Mouse (Mus musculus) C2C12 (cell line): ENCODE measurements around the gene Vax2. TPM values are rescaled to one million over a fixed set of nuclear protein-coding genes. Genes with fewer than 3 reads are reported as not detected.

Source experiments
- H3K27me3 ChIP-seq: one replicate; pipeline ENCODE4 v1.6.1; 2011; ENCODE audit not compliant: control insufficient read depth, insufficient read depth, insufficient read length
- H3K36me3 ChIP-seq: one replicate; pipeline ENCODE4 v1.6.1; 2011; ENCODE audit not compliant: control insufficient read depth, insufficient read depth
- H3K4me3 ChIP-seq: one replicate; pipeline ENCODE4 v1.5.1; 2011; ENCODE audit warnings: mild to moderate bottlenecking, control low read depth; ENCODE audit not compliant: poor library complexity, insufficient read depth, severe bottlenecking
- H3K79me2 ChIP-seq: one replicate; pipeline ENCODE4 v1.6.1; 2011; ENCODE audit not compliant: control insufficient read depth, insufficient read depth
- H3K79me3 ChIP-seq: one replicate; pipeline ENCODE4 v1.6.1; 2011; ENCODE audit warnings: low read depth, control low read depth
- H3ac ChIP-seq: one replicate; pipeline ENCODE3; 2011; ENCODE audit warnings: low read depth; ENCODE audit not compliant: control insufficient read depth, insufficient read length
- CEBPB ChIP-seq: IDR thresholded peaks from one replicate; pipeline ENCODE4 v1.6.1; 2011; ENCODE audit warnings: low read depth, mild to moderate bottlenecking, control low read depth, moderate library complexity
- CTCF ChIP-seq: IDR thresholded peaks from one replicate; pipeline ENCODE4 v1.5.1; 2011; ENCODE audit not compliant: control insufficient read depth, insufficient read depth, insufficient read length
- FOSL1 ChIP-seq: IDR thresholded peaks from one replicate; pipeline ENCODE4 v1.8.0; 2011; ENCODE audit warnings: mild to moderate bottlenecking, low read length; ENCODE audit not compliant: poor library complexity, insufficient read depth, severe bottlenecking
- MAX ChIP-seq: IDR thresholded peaks from one replicate; pipeline ENCODE4 v1.6.1; 2011; ENCODE audit warnings: mild to moderate bottlenecking, control low read depth
- MYOD1 ChIP-seq: IDR thresholded peaks from one replicate; pipeline ENCODE4 v1.6.1; 2011; ENCODE audit warnings: low read depth; ENCODE audit not compliant: control insufficient read depth, insufficient read length
- MYOG ChIP-seq: IDR thresholded peaks from one replicate; pipeline ENCODE4 v1.6.1; 2011; ENCODE audit not compliant: control insufficient read depth, insufficient read length; ENCODE audit errors: extremely low read depth
- USF1 ChIP-seq: IDR thresholded peaks from one replicate; pipeline ENCODE4 v1.6.1; 2011; ENCODE audit warnings: low read depth, mild to moderate bottlenecking, control low read depth, moderate library complexity
- polyA plus RNA-seq: library from polyadenylated mRNA; unstranded; fragments of >200 nt; fragmentation: generic; extraction: Trizol; gene quantifications from one replicate; pipeline ENCODE4 v1.2.1, GENCODE M21; 2012; ENCODE audit warnings: missing spikeins

The Vax2 gene
- polyA plus RNA-seq, 1 experiment = 1.1 TPM

DNA sequence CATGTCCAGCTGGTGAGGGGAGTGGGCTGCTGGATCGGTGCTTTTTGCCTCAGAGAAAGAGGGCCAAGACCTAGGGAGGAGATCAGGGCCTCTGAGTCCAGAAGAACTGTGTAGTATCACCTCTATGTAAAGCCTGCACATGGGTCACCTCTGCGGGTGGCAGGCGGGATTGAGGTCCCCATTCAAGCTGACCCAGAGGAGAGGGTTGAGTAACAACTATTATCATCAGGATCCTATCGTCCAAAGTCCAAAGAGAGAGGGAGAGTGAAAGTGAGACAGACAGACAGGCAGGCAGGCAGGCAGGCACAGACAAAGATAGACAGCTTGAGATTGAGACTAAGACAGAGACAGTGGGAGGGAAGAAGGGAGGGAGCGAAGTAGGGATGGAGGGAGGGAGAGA, 32.1 kb downstream of the Vax2 start:
- H3K27me3 ChIP-seq = peaks cover 55% of the 10 kb centered on the region
- TF ChIP-seq MAX (no peak), CEBPB (no peak), USF1 (no peak), FOSL1 (no peak), CTCF (no peak)

DNA sequence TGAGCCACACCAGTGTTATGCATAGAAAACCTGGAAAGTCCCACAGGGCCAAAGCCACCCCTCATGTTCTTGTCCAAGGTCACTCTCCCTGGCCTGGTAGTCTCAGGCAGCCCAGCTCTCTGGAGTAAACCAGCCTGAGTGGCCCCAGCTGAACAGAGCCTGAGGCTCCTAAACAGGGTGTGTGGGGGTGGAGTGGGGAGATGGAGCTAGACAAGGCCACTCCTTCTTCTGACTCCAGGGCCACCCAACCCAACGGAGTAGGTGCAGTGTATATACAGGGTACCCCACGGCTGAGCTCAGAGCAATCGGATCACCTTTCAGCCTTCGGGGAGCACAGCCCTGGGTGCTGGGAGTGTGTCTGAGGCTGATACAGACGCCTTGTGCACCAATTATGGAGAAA, 33.1 kb downstream of the Vax2 start:
- Histone ChIP-seq H3K27me3 (peaks cover 62% of the 10 kb centered on the region), H3K4me3 (no peak overlapping the region), H3K36me3 (no peaks in the 10 kb centered on the region), H3K79me3 (no peaks in the 10 kb centered on the region), H3ac (no peak overlapping the region), H3K79me2 (no peaks in the 10 kb centered on the region)
- TF ChIP-seq CEBPB (no peak), FOSL1 (no peak), CTCF (no peak), MYOG (no peak), MYOD1 (no peak), MAX (no peak), USF1 (no peak)

More for the DNA sequence above, 32.1 kb downstream of the Vax2 start:
- Histone ChIP-seq H3K4me3 (no peak overlapping the region), H3ac (no peak overlapping the region), H3K79me2 (no peaks in the 10 kb centered on the region), H3K36me3 (no peaks in the 10 kb centered on the region), H3K79me3 (no peaks in the 10 kb centered on the region)

GRCm38 (mm10) chr6:83744557-83744956, 33.5 kb downstream of the Vax2 start:
- Histone ChIP-seq H3K79me2 (no peaks in the 10 kb centered on the region), H3ac (no peak overlapping the region), H3K79me3 (no peaks in the 10 kb centered on the region), H3K27me3 (peaks cover 64% of the 10 kb centered on the region), H3K36me3 (no peaks in the 10 kb centered on the region), H3K4me3 (no peak overlapping the region)
- no peak for TF ChIP-seq MYOD1
- no peak for TF ChIP-seq MYOG
- TF ChIP-seq MAX = no peak
- TF ChIP-seq CEBPB = no peak
- no peak for TF ChIP-seq CTCF
- TF ChIP-seq USF1 = no peak
- TF ChIP-seq FOSL1 = no peak

DNA sequence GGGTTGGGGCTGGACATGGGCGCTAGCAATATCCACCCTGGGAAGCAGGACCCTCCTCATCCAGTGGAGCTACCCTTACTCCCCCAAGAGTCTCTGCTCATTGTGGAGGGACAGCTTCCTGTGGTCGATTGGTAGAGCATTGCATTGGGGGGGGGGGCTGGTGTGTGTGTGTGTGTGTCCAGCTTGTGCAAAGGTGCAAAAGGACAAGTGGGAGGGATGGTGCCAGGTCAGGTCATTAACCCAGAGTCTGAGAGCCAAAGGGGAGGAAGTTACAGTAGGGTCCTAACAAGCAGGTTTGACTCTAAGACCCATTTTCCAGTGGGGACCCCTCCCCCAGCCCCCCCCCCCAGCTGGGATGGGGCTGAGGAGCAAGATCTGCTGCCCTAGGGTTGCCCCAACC, 34.4 kb downstream of the Vax2 start:
- no peak overlapping the region for H3K4me3 ChIP-seq
- H3K36me3 ChIP-seq = no peaks in the 10 kb centered on the region
- peaks cover 64% of the 10 kb centered on the region for H3K27me3 ChIP-seq
- no peaks in the 10 kb centered on the region for H3K79me3 ChIP-seq
- H3ac ChIP-seq = no peak overlapping the region
- H3K79me2 ChIP-seq = no peaks in the 10 kb centered on the region
- no peak for TF ChIP-seq CTCF
- TF ChIP-seq FOSL1 = no peak
- TF ChIP-seq MYOG = no peak
- no peak for TF ChIP-seq MYOD1
- TF ChIP-seq CEBPB = no peak
- no peak for TF ChIP-seq USF1
- no peak for TF ChIP-seq MAX

- no peaks in the 10 kb centered on the region for H3K36me3 ChIP-seq
- H3K27me3 ChIP-seq = peaks cover 69% of the 10 kb centered on the region
- TF ChIP-seq MYOG (no peak), USF1 (no peak), CEBPB (no peak), CTCF (no peak), MYOD1 (no peak), MAX (no peak), FOSL1 (no peak)
- H3K4me3 ChIP-seq = no peak overlapping the region
- no peaks in the 10 kb centered on the region for H3K79me2 ChIP-seq
- no peaks in the 10 kb centered on the region for H3K79me3 ChIP-seq
- H3ac ChIP-seq = no peak overlapping the region
Measured at GRCm38 (mm10) chr6:83749286-83749685, 38.2 kb downstream of the Vax2 start.

DNA sequence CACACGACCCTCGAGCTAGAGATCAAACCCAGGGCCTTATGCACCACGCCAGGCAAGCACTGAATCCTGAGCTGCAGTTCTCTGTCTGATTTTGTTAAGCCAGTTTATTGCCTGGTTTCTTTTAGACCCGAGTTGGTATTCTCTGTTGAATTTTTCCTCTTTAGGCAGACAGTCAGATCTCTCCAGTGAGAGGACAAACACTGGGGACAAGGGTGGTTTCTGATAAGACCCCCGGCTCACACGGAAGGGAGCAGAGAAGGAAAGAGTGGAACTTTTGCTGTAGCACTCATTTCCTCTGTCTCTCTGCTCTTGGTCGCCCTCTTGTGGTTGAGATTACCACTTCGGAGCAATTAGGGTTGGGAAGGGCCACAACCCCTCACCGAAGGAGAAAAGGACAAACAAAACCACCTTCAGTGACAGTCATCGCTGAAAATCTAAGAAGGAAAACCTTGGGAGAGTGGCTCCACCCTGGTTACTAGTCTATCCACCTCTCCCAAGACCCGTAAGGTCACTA, 39.2 kb downstream of the Vax2 start:
- Histone ChIP-seq H3K79me2 (no peaks in the 10 kb centered on the region), H3K4me3 (no peak overlapping the region), H3ac (no peak overlapping the region), H3K79me3 (no peaks in the 10 kb centered on the region), H3K36me3 (no peaks in the 10 kb centered on the region), H3K27me3 (peaks cover 66% of the 10 kb centered on the region)
- TF ChIP-seq MYOG = no peak
- peak; percentile 53 for TF ChIP-seq CTCF
- no peak for TF ChIP-seq CEBPB
- no peak for TF ChIP-seq USF1
